8 mouse cellular contexts compared by ENCODE assay signal in the genomic region with DNA sequence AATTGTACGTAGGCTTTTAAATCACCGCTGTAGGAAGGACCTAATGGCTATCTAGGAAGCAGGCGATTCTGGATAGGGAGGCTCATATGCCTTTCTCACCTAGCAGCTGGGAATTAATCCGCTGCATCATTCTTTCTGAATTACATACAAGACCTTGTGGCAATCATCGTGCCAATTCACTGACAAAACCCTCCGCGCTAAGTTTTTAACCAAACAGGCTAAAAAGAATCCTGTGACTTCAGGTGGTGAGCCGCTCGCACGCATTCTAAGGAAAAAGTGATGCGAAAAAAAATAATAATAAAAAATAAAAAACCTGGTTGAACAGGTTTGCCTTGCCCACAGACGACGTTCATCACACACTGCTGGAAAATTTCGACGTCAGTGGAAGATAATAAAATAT. TPM values are rescaled to one million over a fixed set of nuclear protein-coding genes. Genes with fewer than 3 reads are reported as not detected.
DNase-seq lines count a peak whose midpoint lies in the region; ATAC-seq and TF ChIP-seq lines count a peak whose summit lies in the region.

No protein-coding gene starts in this region.

- no peak for TF ChIP-seq POLR2A in lung, adult 2 months (IDR thresholded peaks at IDR 0.05; ENCODE audit: borderline replicate concordance, extremely low read depth, low read depth, low read length)
- TF ChIP-seq POLR2A in bone marrow, adult 2 months (IDR thresholded peaks at IDR 0.05; ENCODE audit: borderline replicate concordance, control insufficient read depth, low read depth, low read length) = no peak

- H3K4me3 ChIP-seq in lung, adult 2 months (replicated peaks; ENCODE audit: extremely low read depth, low read depth, low read length) = peak overlapping the region; percentile 76
- H3K4me3 ChIP-seq in bone marrow, adult 2 months (replicated peaks; ENCODE audit: control insufficient read depth, low read depth, low read length) = peak overlapping the region; percentile 99
- H3K4me3 ChIP-seq in embryonic facial prominence, embryonic 15.5 days (replicated peaks) = peak overlapping the region; percentile 84
- H3K4me3 ChIP-seq in midbrain, embryonic 14.5 days (replicated peaks; ENCODE audit: low read depth, low read length) = peak overlapping the region; percentile 86

- H3K27me3 ChIP-seq in embryonic facial prominence, embryonic 15.5 days = no peaks in the 10 kb centered on the region
- no peaks in the 10 kb centered on the region for H3K27me3 ChIP-seq in midbrain, embryonic 14.5 days (ENCODE audit: control insufficient read depth, insufficient read depth, low read length)

- DNase-seq in lung, adult 2 months = peak; percentile 14
- no peak for DNase-seq in lung, adult 18-20 months
- DNase-seq in kidney, postnatal 14 days = peak; percentile 15
- DNase-seq in midbrain, embryonic 14.5 days = peak; percentile 79
- DNase-seq in layer of hippocampus, adult 8-10 months (ENCODE audit: low spot score in 2 of 2) = no peak
- no peak for DNase-seq in gastrocnemius, adult 18-20 months (ENCODE audit: low spot score)

- 12% methylated on average over 15 of the region's 15 CpGs for WGBS in lung, adult 2 months
- 4% methylated on average over 15 of the region's 15 CpGs for WGBS in bone marrow, adult 2 months
- 2% methylated on average over 15 of the region's 15 CpGs for WGBS in embryonic facial prominence, embryonic 15.5 days
- WGBS in midbrain, embryonic 14.5 days = under 1% methylated on average over 15 of the region's 15 CpGs

- no peak for TF ChIP-seq CTCF in lung, adult 2 months (IDR thresholded peaks at IDR 0.05; ENCODE audit: insufficient read depth, low read length)
- TF ChIP-seq CTCF in bone marrow, adult 2 months (IDR thresholded peaks at IDR 0.05; ENCODE audit: control insufficient read depth, insufficient read depth, low read length) = no peak

- H3K27ac ChIP-seq in bone marrow, adult 2 months (ENCODE audit: control insufficient read depth, insufficient read depth, low read depth, low read length, poor library complexity) = no peak overlapping the region
- no peak overlapping the region for H3K27ac ChIP-seq in embryonic facial prominence, embryonic 15.5 days (replicated peaks)
- H3K27ac ChIP-seq in midbrain, embryonic 14.5 days (replicated peaks; ENCODE audit: low read depth, low read length) = peak overlapping the region; percentile 98; the same call in 1 of the 2 replicates

- H3K9ac ChIP-seq in embryonic facial prominence, embryonic 15.5 days = no peak overlapping the region; the same call in 1 of the 2 replicates
- H3K9ac ChIP-seq in midbrain, embryonic 14.5 days (replicated peaks; ENCODE audit: low read length) = peak overlapping the region; percentile 97

- no peak for ATAC-seq in embryonic facial prominence, embryonic 15.5 days (ENCODE audit: insufficient number of reproducible peaks, low FRiP score, low TSS enrichment, low read depth)
- ATAC-seq in midbrain, embryonic 14.5 days (ENCODE audit: low FRiP score, low TSS enrichment) = no peak

- H3K9me3 ChIP-seq in embryonic facial prominence, embryonic 15.5 days (replicated peaks) = no peaks in the 10 kb centered on the region
- no peaks in the 10 kb centered on the region for H3K9me3 ChIP-seq in midbrain, embryonic 14.5 days (ENCODE audit: control insufficient read depth, low read length)

- H3K4me1 ChIP-seq in lung, adult 2 months (ENCODE audit: control insufficient read depth, insufficient read depth, low read length) = peaks cover 11% of the 10 kb centered on the region
- H3K4me1 ChIP-seq in bone marrow, adult 2 months (ENCODE audit: control insufficient read depth, insufficient read depth, low read length) = no peaks in the 10 kb centered on the region; the same call in none of the 2 replicates
- peaks cover 6% of the 10 kb centered on the region; the same call in 1 of the 2 replicates for H3K4me1 ChIP-seq in embryonic facial prominence, embryonic 15.5 days
- H3K4me1 ChIP-seq in midbrain, embryonic 14.5 days (ENCODE audit: control insufficient read depth, insufficient read depth, low read length) = peaks cover 10% of the 10 kb centered on the region

- 0 out of 2 replicates have a peak, but pooled peaks cover 6% of the 10 kb centered on the region for H3K36me3 ChIP-seq in embryonic facial prominence, embryonic 15.5 days
- H3K36me3 ChIP-seq in midbrain, embryonic 14.5 days (ENCODE audit: control insufficient read depth, insufficient read depth, low read length) = 0 out of 2 replicates have a peak, but pooled peaks cover 2% of the 10 kb centered on the region

- peak overlapping the region; percentile 96 for H3K4me2 ChIP-seq in embryonic facial prominence, embryonic 15.5 days (replicated peaks)
- peak overlapping the region; percentile 55 for H3K4me2 ChIP-seq in midbrain, embryonic 14.5 days (ENCODE audit: low read length)

RNA-seq across cellular contexts. Expression of gene Stxbp5, which starts 1.1 kb away (rescaled TPM):
- 10.1 and 14.7 TPM in 2 replicates for polyA plus RNA-seq in lung, adult 2 months (2012; rRNA removed)
- 13.5 and 23.6 TPM in 2 replicates for polyA plus RNA-seq in bone marrow, adult 2 months (2011; ENCODE audit: insufficient read depth, insufficient read length, low replicate concordance, missing spikeins)
- 6.2 and 6.5 TPM in 2 replicates for polyA plus RNA-seq in embryonic facial prominence, embryonic 15.5 days (2015; fragmentation: Nextera tagmentation; extraction: Ambion mirVana)
- polyA plus RNA-seq in midbrain, embryonic 14.5 days (2014; fragmentation: Nextera tagmentation; extraction: Ambion mirVana) = 12.4 and 14.3 TPM in 2 replicates
- 100 to 1,000 TPM; 101 to 117 (median 111) TPM for total RNA-seq in layer of hippocampus, adult 8-10 months (2022)
- 10 to 100 TPM; 10.8 to 12.7 TPM for total RNA-seq in gastrocnemius, adult 18-20 months (2021)

Comparison
In these comparisons a context has a peak if more than half of its experiments do, and no peak if none do; other contexts are left out.
1. DNase-seq: peak in lung, adult 2 months (single experiment), kidney, postnatal 14 days (single experiment) and midbrain, embryonic 14.5 days (single experiment); none in lung, adult 18-20 months (0 of 2), layer of hippocampus, adult 8-10 months (0 of 2) and gastrocnemius, adult 18-20 months (single experiment).
2. Peak in every context shown above with its lines, with median percentiles within 50 percentile points of each other: H3K4me3 ChIP-seq.